Mouse (Mus musculus): ENCODE results near the gene Rab40c. TPM values are rescaled to one million over a fixed set of nuclear protein-coding genes. Genes with fewer than 3 reads are reported as not detected.
A peak's percentile ranks its signal among the peaks of the same experiment; 100 is the strongest.

Rab40c gene
- polyA plus RNA-seq, 1 experiment from 2014 or later, result 36.6 TPM

DNA sequence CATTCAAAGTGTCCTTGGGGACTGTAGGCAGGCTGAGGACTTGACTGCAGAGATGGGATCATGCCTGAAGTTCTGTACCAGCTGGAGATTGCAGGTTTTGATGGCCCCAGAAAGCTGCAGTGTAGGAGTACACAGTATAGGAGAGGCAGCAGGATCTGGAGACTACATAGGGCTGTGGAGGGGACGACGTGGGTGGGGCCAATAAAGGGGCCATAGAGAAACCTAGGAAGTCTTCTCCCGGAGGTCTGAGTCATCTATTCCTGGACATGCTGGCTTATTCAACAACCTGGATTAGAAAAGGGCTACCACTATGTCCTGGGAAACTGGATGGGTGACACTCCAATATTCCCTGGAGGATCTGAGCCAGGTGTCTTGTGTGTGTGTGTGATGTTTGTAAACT lies 36.2 kb upstream of the Rab40c start:
- Histone ChIP-seq H3K4me3 (no peak overlapping the region), H3K9ac (no peak overlapping the region), H3K4me1 (peaks cover 25% of the 10 kb centered on the region), H3K9me3 (no peaks in the 10 kb centered on the region), H3K36me3 (peaks cover 36% of the 10 kb centered on the region), H3K27me3 (peaks cover 35% of the 10 kb centered on the region), H3K27ac (no peak overlapping the region), H3K4me2 (no peak overlapping the region)
- no peak for ATAC-seq (ENCODE audit: insufficient number of reproducible peaks, insufficient read depth, low FRiP score, low TSS enrichment, low read depth)
- 57% methylated on average over 3 of the region's 3 CpGs for WGBS

DNA sequence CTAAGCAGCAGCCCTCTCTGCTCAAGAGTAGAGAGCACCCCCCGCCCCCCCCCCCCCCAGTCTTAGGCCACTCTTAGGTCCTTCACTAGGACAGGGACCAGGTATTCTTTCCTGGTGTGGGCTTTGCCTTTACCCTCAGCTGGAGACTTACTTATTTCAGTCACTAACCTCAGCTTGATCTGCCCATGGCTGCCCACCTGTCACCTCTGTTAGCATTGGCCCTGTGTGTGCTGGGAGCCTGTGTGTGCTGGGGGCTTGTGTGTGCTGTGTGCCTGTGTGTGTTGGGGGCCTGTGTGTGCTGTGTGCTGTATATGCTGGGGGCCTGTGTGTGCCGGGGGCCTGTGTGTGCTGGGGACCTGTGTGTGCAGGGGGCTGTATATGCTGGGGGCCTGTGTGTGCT lies 35.1 kb upstream of the Rab40c start:
- WGBS, result 52% methylated on average over 2 of the region's 2 CpGs
- Histone ChIP-seq H3K27ac (no peak overlapping the region), H3K4me3 (no peak overlapping the region), H3K27me3 (peaks cover 45% of the 10 kb centered on the region), H3K9ac (no peak overlapping the region), H3K36me3 (peaks cover 25% of the 10 kb centered on the region), H3K9me3 (no peaks in the 10 kb centered on the region), H3K4me2 (no peak overlapping the region), H3K4me1 (peaks cover 25% of the 10 kb centered on the region)
- ATAC-seq (ENCODE audit: insufficient number of reproducible peaks, insufficient read depth, low FRiP score, low TSS enrichment, low read depth), result no peak

DNA sequence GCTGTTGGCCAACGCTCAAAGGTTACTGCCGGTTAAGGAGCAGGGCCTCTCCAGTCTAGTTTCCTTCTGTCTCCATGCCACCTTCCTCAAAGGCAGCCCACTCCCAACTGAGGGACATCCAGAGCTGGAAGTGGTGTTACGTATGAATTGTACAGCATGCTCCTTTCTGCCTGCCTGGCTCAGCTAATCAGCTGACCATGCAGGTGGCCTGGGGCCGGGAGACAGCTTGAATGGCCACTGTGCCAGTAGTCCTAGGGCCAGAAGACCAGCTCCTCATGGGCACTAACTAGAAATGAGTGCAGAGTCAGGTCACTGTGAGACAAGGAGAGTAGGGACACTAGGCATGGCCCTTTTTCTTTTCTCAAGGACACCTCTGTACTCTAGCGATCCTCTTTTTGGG lies 33.6 kb upstream of the Rab40c start:
- Histone ChIP-seq H3K4me1 (peaks cover 25% of the 10 kb centered on the region), H3K4me3 (no peak overlapping the region), H3K36me3 (peaks cover 11% of the 10 kb centered on the region), H3K27ac (no peak overlapping the region), H3K9ac (no peak overlapping the region), H3K4me2 (no peak overlapping the region), H3K27me3 (peaks cover 47% of the 10 kb centered on the region), H3K9me3 (no peaks in the 10 kb centered on the region)
- ATAC-seq (ENCODE audit: insufficient number of reproducible peaks, insufficient read depth, low FRiP score, low TSS enrichment, low read depth), result no peak
- WGBS, result 76% methylated on average over 5 of the region's 5 CpGs

GRCm38 (mm10) chr17:25951803-25952623 lies 32.5 kb upstream of the Rab40c start, which contains the start of gene A930017K11Rik:
Gene A930017K11Rik (minus strand): TSS chr17:25952565.
- 2% methylated on average over 58 of the region's 58 CpGs for WGBS
- Histone ChIP-seq H3K27ac (no peak within 1 kb of the TSS), H3K4me3 (peak within 1 kb of the TSS; percentile 48), H3K36me3 (no peaks in the 10 kb centered on the region), H3K9ac (peak within 1 kb of the TSS; percentile 66), H3K4me2 (peak within 1 kb of the TSS; percentile 77), H3K4me1 (peaks cover 25% of the 10 kb centered on the region), H3K27me3 (peaks cover 47% of the 10 kb centered on the region), H3K9me3 (no peaks in the 10 kb centered on the region)
- ATAC-seq (ENCODE audit: insufficient number of reproducible peaks, insufficient read depth, low FRiP score, low TSS enrichment, low read depth), result no peak

DNA sequence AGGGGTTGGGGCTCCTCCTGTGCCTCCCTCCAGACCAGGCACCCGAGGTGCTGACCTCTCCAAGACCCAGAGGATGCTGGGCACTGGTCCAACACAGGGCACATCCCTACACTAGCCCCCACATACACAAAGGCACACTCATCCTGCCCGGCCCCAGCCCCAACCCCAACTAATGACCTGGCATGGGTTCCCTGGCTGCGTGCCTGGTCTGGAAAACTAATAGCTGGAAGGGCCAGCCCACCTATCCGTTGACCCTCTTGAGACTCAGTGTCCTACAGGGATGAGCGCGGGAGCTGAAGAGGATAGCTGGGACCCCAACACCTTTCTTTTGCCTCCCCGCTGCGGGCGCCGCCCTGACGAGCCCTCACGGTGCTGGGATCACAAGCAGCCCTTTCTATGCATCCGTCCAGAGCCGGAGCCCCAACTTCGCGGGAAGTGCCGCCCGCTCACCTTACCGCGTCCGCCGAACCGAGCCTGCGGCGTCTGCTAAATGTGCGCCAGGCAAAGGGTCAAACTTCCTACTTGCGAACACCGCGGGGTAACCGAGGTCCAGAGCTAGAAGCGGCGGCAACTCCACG lies 31.8 kb upstream of the Rab40c start:
- under 1% methylated on average over 33 of the region's 33 CpGs for WGBS
- peaks cover 47% of the 10 kb centered on the region for H3K27me3 ChIP-seq
- H3K4me2 ChIP-seq, result peak overlapping the region; percentile 77
- H3K4me1 ChIP-seq, result peaks cover 19% of the 10 kb centered on the region
- no peaks in the 10 kb centered on the region for H3K36me3 ChIP-seq
- no peaks in the 10 kb centered on the region for H3K9me3 ChIP-seq
- ATAC-seq (ENCODE audit: insufficient number of reproducible peaks, insufficient read depth, low FRiP score, low TSS enrichment, low read depth), result no peak
- no peak overlapping the region for H3K27ac ChIP-seq
- peak overlapping the region; percentile 48 for H3K4me3 ChIP-seq
- peak overlapping the region; percentile 66 for H3K9ac ChIP-seq

- Histone ChIP-seq H3K27me3 (peaks cover 47% of the 10 kb centered on the region), H3K36me3 (no peaks in the 10 kb centered on the region), H3K4me2 (peak overlapping the region; percentile 77; the same call in 1 of the 2 replicates), H3K4me1 (peaks cover 16% of the 10 kb centered on the region), H3K4me3 (no peak overlapping the region), H3K9me3 (no peaks in the 10 kb centered on the region), H3K27ac (no peak overlapping the region), H3K9ac (no peak overlapping the region)
- WGBS, result 11% methylated on average over 3 of the region's 3 CpGs
- no peak for ATAC-seq (ENCODE audit: insufficient number of reproducible peaks, insufficient read depth, low FRiP score, low TSS enrichment, low read depth)
Measured at GRCm38 (mm10) chr17:25950706-25951105, 31.2 kb upstream of the Rab40c start.

- H3K9ac ChIP-seq, result no peak overlapping the region
- H3K36me3 ChIP-seq, result no peaks in the 10 kb centered on the region
- peaks cover 47% of the 10 kb centered on the region for H3K27me3 ChIP-seq
- no peak overlapping the region for H3K4me3 ChIP-seq
- 77% methylated on average over 5 of the region's 5 CpGs for WGBS
- peaks cover 16% of the 10 kb centered on the region for H3K4me1 ChIP-seq
- no peak for ATAC-seq (ENCODE audit: insufficient number of reproducible peaks, insufficient read depth, low FRiP score, low TSS enrichment, low read depth)
- no peak overlapping the region for H3K27ac ChIP-seq
- H3K4me2 ChIP-seq, result no peak overlapping the region
- no peaks in the 10 kb centered on the region for H3K9me3 ChIP-seq
Measured at GRCm38 (mm10) chr17:25949981-25950380, 30.5 kb upstream of the Rab40c start.

DNA sequence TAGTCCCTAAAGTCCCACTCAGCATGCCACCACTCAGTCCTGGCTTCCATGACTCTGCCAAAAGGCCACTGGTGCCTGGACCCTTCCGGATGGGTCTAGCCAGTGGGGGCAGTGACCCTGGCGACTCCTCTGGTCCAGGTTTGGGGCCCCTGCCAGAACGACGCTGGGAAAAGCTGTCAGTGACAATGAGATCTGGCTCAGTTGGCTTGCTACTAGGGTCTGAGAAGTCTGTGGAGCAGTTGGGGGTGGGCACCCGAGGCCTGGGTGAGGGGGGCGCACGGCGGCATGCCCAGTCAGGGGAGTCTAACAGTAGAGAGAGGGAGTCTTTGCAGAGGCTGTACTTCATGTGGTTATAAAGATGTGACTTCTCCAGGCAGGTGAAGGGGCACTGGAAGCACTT lies 28.5 kb upstream of the Rab40c start:
- Histone ChIP-seq H3K4me1 (peaks cover 16% of the 10 kb centered on the region), H3K27ac (no peak overlapping the region), H3K9ac (no peak overlapping the region), H3K27me3 (peaks cover 36% of the 10 kb centered on the region), H3K4me3 (no peak overlapping the region), H3K9me3 (no peaks in the 10 kb centered on the region), H3K4me2 (no peak overlapping the region), H3K36me3 (no peaks in the 10 kb centered on the region)
- WGBS, result 77% methylated on average over 8 of the region's 8 CpGs
- no peak for ATAC-seq (ENCODE audit: insufficient number of reproducible peaks, insufficient read depth, low FRiP score, low TSS enrichment, low read depth)

- Histone ChIP-seq H3K36me3 (no peaks in the 10 kb centered on the region), H3K9ac (no peak overlapping the region), H3K4me3 (no peak overlapping the region), H3K27ac (no peak overlapping the region), H3K4me1 (peaks cover 19% of the 10 kb centered on the region), H3K9me3 (no peaks in the 10 kb centered on the region), H3K4me2 (no peak overlapping the region), H3K27me3 (peaks cover 31% of the 10 kb centered on the region)
- ATAC-seq (ENCODE audit: insufficient number of reproducible peaks, insufficient read depth, low FRiP score, low TSS enrichment, low read depth), result no peak
- WGBS, result 82% methylated on average over 4 of the region's 4 CpGs
Measured at GRCm38 (mm10) chr17:25947576-25947975, 28.0 kb upstream of the Rab40c start.

- no peak overlapping the region for H3K9ac ChIP-seq
- peaks cover 20% of the 10 kb centered on the region for H3K4me1 ChIP-seq
- H3K27me3 ChIP-seq, result peaks cover 24% of the 10 kb centered on the region
- no peak for ATAC-seq (ENCODE audit: insufficient number of reproducible peaks, insufficient read depth, low FRiP score, low TSS enrichment, low read depth)
- H3K4me2 ChIP-seq, result no peak overlapping the region
- 79% methylated on average over 8 of the region's 8 CpGs for WGBS
- H3K9me3 ChIP-seq, result no peaks in the 10 kb centered on the region
- no peak overlapping the region for H3K27ac ChIP-seq
- no peaks in the 10 kb centered on the region for H3K36me3 ChIP-seq
- no peak overlapping the region for H3K4me3 ChIP-seq
Measured at GRCm38 (mm10) chr17:25946891-25947290, 27.4 kb upstream of the Rab40c start.

DNA sequence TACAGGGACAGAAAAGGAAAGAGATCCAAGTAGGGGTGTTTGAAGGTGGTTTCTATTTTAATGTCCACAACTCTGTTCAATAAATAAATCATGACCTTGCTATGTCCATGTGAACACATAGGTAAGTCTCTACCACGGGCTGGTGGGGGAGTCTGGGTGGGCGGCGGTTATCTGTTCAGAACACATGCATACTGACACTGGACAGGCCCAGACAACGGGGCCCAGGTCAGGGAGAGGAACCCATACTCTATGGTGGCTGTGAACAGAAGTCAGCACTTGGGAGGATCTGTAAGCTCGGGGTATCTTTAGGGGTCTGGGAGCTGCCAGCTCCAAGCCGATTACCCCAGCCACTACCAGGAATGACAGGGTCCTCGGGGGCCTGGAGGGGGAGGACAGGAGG lies 26.8 kb upstream of the Rab40c start:
- Histone ChIP-seq H3K27ac (no peak overlapping the region), H3K4me2 (no peak overlapping the region), H3K4me3 (no peak overlapping the region), H3K36me3 (no peaks in the 10 kb centered on the region), H3K9me3 (no peaks in the 10 kb centered on the region), H3K9ac (no peak overlapping the region), H3K27me3 (peaks cover 19% of the 10 kb centered on the region), H3K4me1 (peaks cover 14% of the 10 kb centered on the region)
- ATAC-seq (ENCODE audit: insufficient number of reproducible peaks, insufficient read depth, low FRiP score, low TSS enrichment, low read depth), result no peak
- 81% methylated on average over 7 of the region's 7 CpGs for WGBS

DNA sequence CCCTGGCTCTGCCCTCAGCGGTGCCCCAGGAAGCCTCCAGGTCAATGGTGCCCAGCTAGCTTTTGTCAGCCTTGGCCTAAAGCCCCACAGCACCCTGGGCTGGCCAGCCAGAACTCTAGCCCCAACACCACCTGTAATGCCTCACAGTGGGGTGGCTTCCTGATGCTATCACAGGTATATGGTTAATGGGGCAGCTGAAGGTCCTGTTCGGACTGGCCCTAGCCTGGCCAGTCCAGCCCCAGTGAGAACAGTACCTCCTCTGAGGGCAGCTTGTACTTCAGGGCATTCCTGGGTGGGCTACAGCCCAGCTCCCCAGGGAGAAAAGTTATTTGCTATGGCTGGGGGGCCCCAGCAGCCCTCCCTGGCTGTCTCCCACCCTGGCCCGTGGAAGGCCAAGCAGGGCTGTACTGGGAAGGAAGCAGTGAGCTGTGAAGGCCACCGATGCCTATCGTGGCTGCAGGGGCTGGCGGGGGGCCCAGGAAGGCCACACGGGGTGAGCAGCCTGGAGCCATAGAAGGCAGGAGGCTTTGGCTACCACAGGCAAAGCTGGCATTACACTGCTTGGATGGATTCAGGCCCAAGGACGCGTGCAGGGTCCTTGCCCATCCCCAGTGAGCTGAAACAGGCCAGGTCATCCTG lies 26.1 kb upstream of the Rab40c start:
- H3K4me3 ChIP-seq, result no peak overlapping the region
- peaks cover 11% of the 10 kb centered on the region for H3K27me3 ChIP-seq
- H3K4me1 ChIP-seq, result peaks cover 16% of the 10 kb centered on the region
- H3K9ac ChIP-seq, result no peak overlapping the region
- ATAC-seq (ENCODE audit: insufficient number of reproducible peaks, insufficient read depth, low FRiP score, low TSS enrichment, low read depth), result no peak
- no peaks in the 10 kb centered on the region for H3K36me3 ChIP-seq
- H3K27ac ChIP-seq, result no peak overlapping the region
- 72% methylated on average over 9 of the region's 9 CpGs for WGBS
- H3K9me3 ChIP-seq, result no peaks in the 10 kb centered on the region
- no peak overlapping the region for H3K4me2 ChIP-seq

All from embryonic facial prominence, embryonic 13.5 days (tissue).